Mouse (Mus musculus): ENCODE measurements around the gene Oas1d. TPM values are rescaled to one million over a fixed set of nuclear protein-coding genes. Genes with fewer than 3 reads are reported as not detected.

The Oas1d gene
- polyA plus RNA-seq, 1 experiment from 2014 or later = not detected

Other genes with a start within 250 kb of the Oas1d start
- gene Dtx1, start 202.6 kb upstream of the Oas1d start, polyA plus RNA-seq (2015; fragmentation: Nextera tagmentation; extraction: Ambion mirVana) = 1.9 and 12.3 TPM in 2 replicates
- gene Oas2, start 164.7 kb upstream of the Oas1d start, polyA plus RNA-seq (2015; fragmentation: Nextera tagmentation; extraction: Ambion mirVana) = 0.30 and 0.68 TPM in 2 replicates
- 0.34 and 0.76 TPM in 2 replicates for gene Oas3, start 136.9 kb upstream of the Oas1d start, polyA plus RNA-seq (2015; fragmentation: Nextera tagmentation; extraction: Ambion mirVana)
- gene Oas1e, start 119.0 kb upstream of the Oas1d start, polyA plus RNA-seq (2015; fragmentation: Nextera tagmentation; extraction: Ambion mirVana) = 0.09 TPM in 1 of 2 replicates, not detected in the other
- 0.73 and 0.84 TPM in 2 replicates for gene Oas1c, start 102.0 kb upstream of the Oas1d start, polyA plus RNA-seq (2015; fragmentation: Nextera tagmentation; extraction: Ambion mirVana)
- not detected in 2 replicates for gene Oas1f, start 67.2 kb upstream of the Oas1d start, polyA plus RNA-seq (2015; fragmentation: Nextera tagmentation; extraction: Ambion mirVana)
- not detected in 2 replicates for gene Oas1h, start 53.1 kb upstream of the Oas1d start, polyA plus RNA-seq (2015; fragmentation: Nextera tagmentation; extraction: Ambion mirVana)
- 0.69 and 0.90 TPM in 2 replicates for gene Oas1g, start 26.9 kb upstream of the Oas1d start, polyA plus RNA-seq (2015; fragmentation: Nextera tagmentation; extraction: Ambion mirVana)
- gene Oas1a, start 7.0 kb upstream of the Oas1d start, polyA plus RNA-seq (2015; fragmentation: Nextera tagmentation; extraction: Ambion mirVana) = 1.4 and 2.8 TPM in 2 replicates
- 0.29 TPM in 1 of 2 replicates, not detected in the other for gene Rph3a, start 95.6 kb downstream of the Oas1d start, polyA plus RNA-seq (2015; fragmentation: Nextera tagmentation; extraction: Ambion mirVana)